Mouse (Mus musculus) erythroblast, embryonic 14.5 days (primary cell): ENCODE measurements around the gene Atg16l1.

Experiments used
- GATA1 ChIP-seq: IDR thresholded peaks from 2 replicates; pipeline ENCODE4 v1.6.1; 2012; ENCODE audit warnings: low read length, inconsistent platforms, mixed read lengths
- TAL1 ChIP-seq: IDR thresholded peaks from 3 replicates; pipeline ENCODE4 v1.6.1; 2012; ENCODE audit warnings: low read length, inconsistent platforms, mixed read lengths

- no peak for TF ChIP-seq GATA1
- no peak for TF ChIP-seq TAL1
These were observed 43.1 kb upstream of the Atg16l1 start for GRCm38 (mm10) chr1:87712614-87712971.
